Mouse (Mus musculus): ENCODE data around the gene Tex13c3.
"Not testable (repeated sequence)": the region's sequence is repeated elsewhere in the genome, so short reads cannot be mapped to it uniquely, and the experiment has no call there.

Gene Tex13c3

GRCm38 (mm10) chrX:19481219-19481618 lies at the start of gene Tex13c3:
Tex13c3 (minus strand) TSS chrX:19481319.
- DNase-seq: not testable (repeated sequence)

GRCm38 (mm10) chrX:19489731-19490130 lies 8.6 kb upstream of the Tex13c3 start:
- no peak for DNase-seq
